ENCODE assay signal across 8 mouse cellular contexts in the genomic region with DNA sequence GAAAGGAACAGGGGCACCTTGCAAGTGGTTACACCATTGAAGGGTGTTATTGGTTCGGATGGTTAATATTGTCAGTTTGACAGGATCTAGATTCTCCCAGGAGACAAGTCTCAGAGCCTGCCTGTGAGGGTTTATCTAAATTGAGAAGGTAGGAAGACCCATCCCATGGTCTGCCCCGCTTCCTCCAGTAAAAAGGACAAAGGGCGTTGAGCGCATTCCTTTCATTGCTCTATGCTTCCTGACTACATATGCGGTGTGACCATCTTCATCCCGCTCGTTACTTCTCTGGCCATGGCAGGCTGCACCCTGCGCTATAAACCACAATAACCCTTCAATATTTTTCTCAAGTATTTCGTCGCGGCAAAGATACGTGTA. TPM values are rescaled to one million over a fixed set of nuclear protein-coding genes. Genes with fewer than 3 reads are reported as not detected.
DNase-seq lines count a peak whose midpoint lies in the region; ATAC-seq lines count a peak whose summit lies in the region.

No protein-coding gene starts in this region.

- H3K4me2 ChIP-seq in neural tube, embryonic 11.5 days (ENCODE audit: low read depth) = peak overlapping the region; percentile 62
- peak overlapping the region; percentile 71 for H3K4me2 ChIP-seq in limb, embryonic 13.5 days (replicated peaks)
- H3K4me2 ChIP-seq in stomach, embryonic 15.5 days = peak overlapping the region; percentile 75

- H3K4me3 ChIP-seq in erythroblast, embryonic 14.5 days (replicated peaks) = peak overlapping the region; percentile 61
- H3K4me3 ChIP-seq in neural tube, embryonic 11.5 days (ENCODE audit: low read depth, low read length) = peak overlapping the region; percentile 37
- peak overlapping the region; percentile 52 for H3K4me3 ChIP-seq in limb, embryonic 13.5 days
- H3K4me3 ChIP-seq in stomach, embryonic 15.5 days (replicated peaks) = peak overlapping the region; percentile 53

- 23% methylated on average over 12 of the region's 12 CpGs for WGBS in neural tube, embryonic 11.5 days
- WGBS in limb, embryonic 13.5 days = 20% methylated on average over 12 of the region's 12 CpGs
- 16% methylated on average over 12 of the region's 12 CpGs for WGBS in stomach, embryonic 15.5 days

- H3K9me3 ChIP-seq in erythroblast, embryonic 14.5 days (ENCODE audit: control insufficient read depth, low read length) = peaks cover 6% of the 10 kb centered on the region
- no peaks in the 10 kb centered on the region for H3K9me3 ChIP-seq in neural tube, embryonic 11.5 days (ENCODE audit: control insufficient read depth, low read length)
- H3K9me3 ChIP-seq in limb, embryonic 13.5 days = no peaks in the 10 kb centered on the region
- H3K9me3 ChIP-seq in stomach, embryonic 15.5 days = no peaks in the 10 kb centered on the region

- H3K4me1 ChIP-seq in erythroblast, embryonic 14.5 days (ENCODE audit: control insufficient read depth) = peaks cover 39% of the 10 kb centered on the region
- no peaks in the 10 kb centered on the region for H3K4me1 ChIP-seq in neural tube, embryonic 11.5 days (ENCODE audit: control insufficient read depth, insufficient read depth, low read length)
- H3K4me1 ChIP-seq in limb, embryonic 13.5 days = peaks cover 9% of the 10 kb centered on the region
- peaks cover 9% of the 10 kb centered on the region; the same call in 1 of the 2 replicates for H3K4me1 ChIP-seq in stomach, embryonic 15.5 days

- H3K27ac ChIP-seq in neural tube, embryonic 11.5 days (ENCODE audit: low read depth, low read length) = peak overlapping the region; percentile 67; the same call in 1 of the 2 replicates
- H3K27ac ChIP-seq in limb, embryonic 13.5 days = no peak overlapping the region; the same call in 1 of the 2 replicates
- peak overlapping the region; percentile 71 for H3K27ac ChIP-seq in stomach, embryonic 15.5 days

- no peak for DNase-seq in neural tube, embryonic 11.5 days (ENCODE audit: low spot score)
- DNase-seq in neural tube, embryonic 10.5 days (ENCODE audit: extremely low spot score, low spot score) = no peak
- DNase-seq in urinary bladder, postnatal 4 days (ENCODE audit: low spot score in 2 of 2) = no peak
- no peak for DNase-seq in spleen, postnatal 4 days (ENCODE audit: low spot score in 2 of 2)

- ATAC-seq in erythroblast, adult 5-6 weeks (replicated peaks; ENCODE audit: low FRiP score, poor library complexity, severe bottlenecking) = no peak
- 0 out of 2 replicates have a peak, but pooled peaks have one; percentile 3 for ATAC-seq in neural tube, embryonic 11.5 days (ENCODE audit: insufficient read depth, low FRiP score, low TSS enrichment)
- ATAC-seq in limb, embryonic 13.5 days (ENCODE audit: low FRiP score, low read depth) = no peak
- no peak for ATAC-seq in stomach, embryonic 15.5 days (ENCODE audit: insufficient read depth, low FRiP score, low read depth)

- H3K9ac ChIP-seq in neural tube, embryonic 11.5 days (ENCODE audit: low read length) = peak overlapping the region; percentile 20
- H3K9ac ChIP-seq in limb, embryonic 13.5 days = peak overlapping the region; percentile 61
- peak overlapping the region; percentile 19; the same call in 1 of the 2 replicates for H3K9ac ChIP-seq in stomach, embryonic 15.5 days

- H3K27me3 ChIP-seq in erythroblast, embryonic 14.5 days (ENCODE audit: control insufficient read depth) = peaks cover 6% of the 10 kb centered on the region
- no peaks in the 10 kb centered on the region for H3K27me3 ChIP-seq in neural tube, embryonic 11.5 days (ENCODE audit: control insufficient read depth, insufficient read depth, low read length)
- H3K27me3 ChIP-seq in limb, embryonic 13.5 days = no peaks in the 10 kb centered on the region
- H3K27me3 ChIP-seq in stomach, embryonic 15.5 days (replicated peaks) = no peaks in the 10 kb centered on the region

- H3K36me3 ChIP-seq in erythroblast, embryonic 14.5 days (ENCODE audit: control insufficient read depth) = peaks cover 14% of the 10 kb centered on the region
- H3K36me3 ChIP-seq in neural tube, embryonic 11.5 days (ENCODE audit: control insufficient read depth, insufficient read depth, low read length) = no peaks in the 10 kb centered on the region
- peaks cover 5% of the 10 kb centered on the region for H3K36me3 ChIP-seq in limb, embryonic 13.5 days
- no peaks in the 10 kb centered on the region for H3K36me3 ChIP-seq in stomach, embryonic 15.5 days

RNA-seq across cellular contexts. Expression of a gene that starts 8.4 kb away (rescaled TPM):
- 1.1 and 1.5 TPM in 2 replicates for polyA plus RNA-seq in erythroblast, embryonic 14.5 days (2012)
- 28.6 and 31.9 TPM in 2 replicates for total RNA-seq in erythroblast, adult 5-6 weeks (2015; ENCODE audit: low replicate concordance)
- 40.6 and 42.5 TPM in 2 replicates for total RNA-seq in erythroblast, adult 5-6 weeks (2017; ENCODE audit: low replicate concordance)
- 6.2 and 7.8 TPM in 2 replicates for polyA plus RNA-seq in neural tube, embryonic 11.5 days (2014; fragmentation: Nextera tagmentation; extraction: Ambion mirVana)
- polyA plus RNA-seq in limb, embryonic 13.5 days (2015; fragmentation: Nextera tagmentation; extraction: Ambion mirVana) = 6.0 and 7.9 TPM in 2 replicates
- 7.9 TPM in 2 replicates for polyA plus RNA-seq in stomach, embryonic 15.5 days (2015; fragmentation: Nextera tagmentation; extraction: Ambion mirVana)

RNA-seq across cellular contexts. Expression of a gene that starts 56.3 kb away (rescaled TPM):
- polyA plus RNA-seq in erythroblast, embryonic 14.5 days (2012) = 7.1 and 7.5 TPM in 2 replicates
- 14.2 and 21.5 TPM in 2 replicates for total RNA-seq in erythroblast, adult 5-6 weeks (2015; ENCODE audit: low replicate concordance)
- total RNA-seq in erythroblast, adult 5-6 weeks (2017; ENCODE audit: low replicate concordance) = 21.6 and 32.3 TPM in 2 replicates
- polyA plus RNA-seq in neural tube, embryonic 11.5 days (2014; fragmentation: Nextera tagmentation; extraction: Ambion mirVana) = 43.0 and 48.0 TPM in 2 replicates
- polyA plus RNA-seq in limb, embryonic 13.5 days (2015; fragmentation: Nextera tagmentation; extraction: Ambion mirVana) = 54.3 and 54.6 TPM in 2 replicates
- polyA plus RNA-seq in stomach, embryonic 15.5 days (2015; fragmentation: Nextera tagmentation; extraction: Ambion mirVana) = 47.4 and 50.4 TPM in 2 replicates
